Mouse (Mus musculus) liver, embryonic 12.5 days (tissue): ENCODE measurements around the gene Thrap3. TPM values are rescaled to one million over a fixed set of nuclear protein-coding genes. Genes with fewer than 3 reads are reported as not detected.
"Not testable (repeated sequence)": the region's sequence is repeated elsewhere in the genome, so short reads cannot be mapped to it uniquely, and the experiment has no call there.

Experiments
- ATAC-seq: fragments of 200-750 bp; cut with Nextera tagmentation; 2 replicates; pipeline ENCODE4 v1.8.0; 2017; ENCODE audit warnings: moderate number of reproducible peaks, mild to moderate bottlenecking, moderate library complexity
- H3K27ac ChIP-seq: fragments of 300-500 bp; sonication (generic); 2 replicates; pipeline ENCODE4 v1.5.1; 2016; ENCODE audit warnings: mild to moderate bottlenecking
- H3K27me3 ChIP-seq: fragments of 300-500 bp; sonication (generic); replicated peaks from 2 replicates; pipeline ENCODE4 v1.6.1; 2016; ENCODE audit warnings: mild to moderate bottlenecking, moderate library complexity
- H3K36me3 ChIP-seq: fragments of 300-500 bp; sonication (generic); 2 replicates; pipeline ENCODE4 v1.6.1; 2016; ENCODE audit warnings: mild to moderate bottlenecking, moderate library complexity
- H3K4me1 ChIP-seq: fragments of 300-500 bp; sonication (generic); 2 replicates; pipeline ENCODE4 v1.6.1; 2016
- H3K4me2 ChIP-seq: fragments of 300-500 bp; sonication (generic); 2 replicates; pipeline ENCODE4 v1.6.1; 2016; ENCODE audit warnings: mild to moderate bottlenecking, moderate library complexity
- H3K4me3 ChIP-seq: fragments of 300-500 bp; sonication (generic); 2 replicates; pipeline ENCODE4 v1.5.1; 2016; ENCODE audit warnings: mild to moderate bottlenecking, moderate library complexity
- H3K9ac ChIP-seq: fragments of 300-500 bp; sonication (generic); 2 replicates; pipeline ENCODE4 v1.6.1; 2016; ENCODE audit warnings: mild to moderate bottlenecking, moderate library complexity
- H3K9me3 ChIP-seq: fragments of 300-500 bp; sonication (generic); replicated peaks from 2 replicates; pipeline ENCODE4 v1.6.1; 2016; ENCODE audit warnings: mild to moderate bottlenecking, moderate library complexity
- WGBS: fragments of 180-500 bp; shearing (Covaris S2); methylation state at CpG from one replicate; pipeline ENCODE4 v1.1.7; 2016; ENCODE audit not compliant: insufficient replicate concordance; 5-methylcytosine and 5-hydroxymethylcytosine counted together
- polyA plus RNA-seq: library from polyadenylated mRNA; unstranded; fragments of >200 nt; fragmentation: Nextera tagmentation; extraction: Ambion mirVana; gene quantifications from 2 replicates; pipeline ENCODE4 v1.2.1, GENCODE M21; 2016

Thrap3 gene
- polyA plus RNA-seq, 1 experiment from 2014 or later: 162 TPM

DNA sequence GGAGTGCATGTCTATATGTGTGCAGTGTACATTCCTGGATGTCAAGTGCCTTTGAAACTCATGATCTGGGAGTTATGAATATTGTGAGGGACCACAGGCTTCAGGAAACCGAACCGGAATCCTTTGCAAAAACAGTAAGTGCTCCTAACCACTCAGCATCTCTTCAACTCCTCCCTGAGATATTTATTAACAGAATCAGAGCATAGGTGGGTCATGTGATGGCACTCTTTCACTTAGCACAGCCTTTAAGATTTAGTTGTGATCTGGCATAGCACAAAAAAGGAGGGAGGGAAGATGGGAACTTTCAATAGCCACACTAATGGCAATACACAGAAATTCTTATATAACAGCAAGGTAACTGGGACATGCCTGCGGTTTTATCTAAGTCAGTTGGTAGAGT is 15.5 kb downstream of the Thrap3 start:
- WGBS: 92% methylated on average over 3 of the region's 3 CpGs
- Histone ChIP-seq H3K4me1 (0 out of 2 replicates have a peak, but pooled peaks cover 4% of the 10 kb centered on the region), H3K4me3 (no peak overlapping the region), H3K36me3 (peaks cover 93% of the 10 kb centered on the region), H3K4me2 (no peak overlapping the region), H3K27ac (no peak overlapping the region), H3K27me3 (no peaks in the 10 kb centered on the region), H3K9me3 (no peaks in the 10 kb centered on the region), H3K9ac (no peak overlapping the region)
- ATAC-seq: no peak

- H3K9ac ChIP-seq: no peak overlapping the region
- H3K4me3 ChIP-seq: no peak overlapping the region
- no peak overlapping the region for H3K4me2 ChIP-seq
- 87% methylated on average over 5 of the region's 5 CpGs for WGBS
- no peak overlapping the region for H3K27ac ChIP-seq
- H3K27me3 ChIP-seq: no peaks in the 10 kb centered on the region
- H3K9me3 ChIP-seq: no peaks in the 10 kb centered on the region
- peaks cover 92% of the 10 kb centered on the region for H3K36me3 ChIP-seq
- 0 out of 2 replicates have a peak, but pooled peaks cover 9% of the 10 kb centered on the region for H3K4me1 ChIP-seq
- no peak for ATAC-seq
Observed at GRCm38 (mm10) chr4:126183034-126183433, 19.5 kb downstream of the Thrap3 start.

GRCm38 (mm10) chr4:126181170-126181957 is 21.2 kb downstream of the Thrap3 start:
- Histone ChIP-seq H3K27me3 (no peaks in the 10 kb centered on the region), H3K27ac (no peak overlapping the region), H3K4me2 (no peak overlapping the region), H3K9ac (no peak overlapping the region), H3K4me1 (0 out of 2 replicates have a peak, but pooled peaks cover 9% of the 10 kb centered on the region), H3K4me3 (no peak overlapping the region), H3K9me3 (no peaks in the 10 kb centered on the region), H3K36me3 (peaks cover 93% of the 10 kb centered on the region)
- ATAC-seq: peak; percentile 55; the same call in 1 of the 2 replicates
- 75% methylated on average over 7 of the region's 7 CpGs for WGBS

DNA sequence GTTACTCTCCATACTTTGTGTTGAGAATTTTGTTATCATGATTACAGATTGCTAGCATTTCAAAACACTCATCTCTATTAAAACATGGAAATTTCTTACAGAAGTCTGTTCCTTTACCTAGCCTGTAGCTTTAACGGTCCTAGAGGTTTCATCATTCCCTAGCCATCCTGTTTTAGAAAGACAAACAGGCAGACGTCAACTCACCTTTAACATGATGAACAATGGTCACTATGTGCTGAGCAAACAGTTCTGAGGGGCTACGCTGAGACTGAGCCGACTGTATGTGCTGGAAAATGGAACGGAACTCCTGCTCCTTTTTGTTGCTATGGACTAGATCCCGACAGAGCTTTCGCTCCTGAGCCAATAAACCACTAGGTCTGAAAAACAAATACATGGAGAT is 26.6 kb downstream of the Thrap3 start:
- peaks cover 97% of the 10 kb centered on the region for H3K36me3 ChIP-seq
- not testable (repeated sequence) for H3K9ac ChIP-seq, H3K4me1 ChIP-seq, H3K9me3 ChIP-seq, H3K27me3 ChIP-seq, ATAC-seq, H3K27ac ChIP-seq, H3K4me2 ChIP-seq, H3K4me3 ChIP-seq
- WGBS: 86% methylated on average over 7 of the region's 7 CpGs

DNA sequence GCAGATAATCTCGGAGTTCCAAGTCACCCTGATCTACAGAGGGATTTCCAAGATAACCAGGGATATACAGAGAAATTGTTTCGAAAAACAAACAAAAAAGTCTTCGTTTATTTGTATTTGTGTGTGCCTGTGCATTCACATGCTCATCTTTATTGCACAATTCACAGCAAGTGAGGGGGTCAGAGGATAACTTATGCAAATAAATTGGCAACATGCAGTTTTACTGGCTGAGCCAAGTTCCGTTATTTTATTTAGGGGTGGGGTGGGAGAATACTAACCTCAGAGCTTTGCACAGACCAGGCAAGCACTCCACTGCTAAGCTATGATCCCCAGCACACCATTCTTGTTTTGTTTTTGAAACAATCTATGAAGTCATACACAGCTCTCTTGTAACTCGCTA is 28.8 kb downstream of the Thrap3 start:
- H3K27ac ChIP-seq: no peak overlapping the region
- WGBS: 83% methylated on average over 5 of the region's 5 CpGs
- H3K4me1 ChIP-seq: no peaks in the 10 kb centered on the region
- no peak overlapping the region for H3K9ac ChIP-seq
- no peaks in the 10 kb centered on the region for H3K9me3 ChIP-seq
- no peaks in the 10 kb centered on the region for H3K27me3 ChIP-seq
- no peak overlapping the region for H3K4me3 ChIP-seq
- ATAC-seq: no peak
- H3K36me3 ChIP-seq: peaks cover 97% of the 10 kb centered on the region
- no peak overlapping the region for H3K4me2 ChIP-seq

DNA sequence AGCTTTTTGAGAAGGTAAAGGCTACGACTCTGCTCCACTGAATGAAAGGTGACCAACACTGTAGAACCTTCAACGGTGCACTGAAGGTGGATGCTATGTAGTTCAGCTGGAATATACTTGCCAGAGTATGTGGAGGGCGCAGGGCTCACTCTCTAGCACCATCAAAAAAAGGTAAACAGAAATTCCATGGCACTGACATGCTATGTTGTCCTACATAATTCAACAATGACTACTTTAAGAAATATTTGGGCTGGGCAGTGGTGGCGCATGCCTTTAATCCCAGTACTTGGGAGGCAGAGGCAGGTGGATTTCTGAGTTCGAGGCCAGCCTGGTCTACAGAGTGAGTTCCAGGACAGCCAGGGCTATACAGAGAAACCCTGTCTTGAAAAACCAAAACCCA is 31.8 kb downstream of the Thrap3 start:
- H3K9ac ChIP-seq, H3K27me3 ChIP-seq, H3K4me3 ChIP-seq, H3K27ac ChIP-seq, H3K4me2 ChIP-seq, ATAC-seq, H3K9me3 ChIP-seq: not testable (repeated sequence)
- Histone ChIP-seq H3K36me3 (peaks cover 100% of the 10 kb centered on the region), H3K4me1 (peaks cover 12% of the 10 kb centered on the region)
- 91% methylated on average over 5 of the region's 5 CpGs for WGBS

- H3K9me3 ChIP-seq: no peaks in the 10 kb centered on the region
- H3K36me3 ChIP-seq: peaks cover 91% of the 10 kb centered on the region
- ATAC-seq: no peak
- no peaks in the 10 kb centered on the region for H3K27me3 ChIP-seq
- H3K9ac ChIP-seq: no peak overlapping the region
- WGBS: 79% methylated on average over 6 of the region's 6 CpGs
- H3K4me3 ChIP-seq: no peak overlapping the region
- no peak overlapping the region for H3K27ac ChIP-seq
- H3K4me2 ChIP-seq: no peak overlapping the region
- peaks cover 13% of the 10 kb centered on the region for H3K4me1 ChIP-seq
Observed at GRCm38 (mm10) chr4:126168851-126169250, 33.7 kb downstream of the Thrap3 start.

DNA sequence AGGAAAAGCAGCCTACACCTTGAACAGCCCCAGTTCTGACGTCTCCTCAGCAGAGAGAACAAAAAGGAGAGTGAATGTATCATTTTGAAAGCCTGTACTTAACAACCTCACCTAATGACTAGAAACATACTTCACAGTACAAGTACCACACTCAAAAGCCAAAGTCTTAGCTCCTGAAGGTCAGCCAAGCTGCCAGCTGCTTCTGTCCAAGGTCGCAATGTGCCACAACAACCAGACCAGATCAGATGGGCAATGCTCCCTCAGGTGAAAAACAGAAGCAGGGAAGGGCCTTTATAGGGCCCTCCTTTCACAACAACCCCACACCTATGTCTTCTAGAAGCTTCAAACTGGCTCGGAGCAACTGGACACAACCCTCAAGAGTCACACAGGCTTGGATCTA is 36.5 kb downstream of the Thrap3 start:
- H3K4me3 ChIP-seq: no peak overlapping the region
- peaks cover 34% of the 10 kb centered on the region for H3K4me1 ChIP-seq
- 82% methylated on average over 3 of the region's 3 CpGs for WGBS
- H3K9me3 ChIP-seq: no peaks in the 10 kb centered on the region
- no peak overlapping the region for H3K4me2 ChIP-seq
- H3K9ac ChIP-seq: no peak overlapping the region
- H3K27ac ChIP-seq: no peak overlapping the region
- no peak for ATAC-seq
- H3K36me3 ChIP-seq: peaks cover 68% of the 10 kb centered on the region
- peaks cover 6% of the 10 kb centered on the region; the same call in 1 of the 2 replicates for H3K27me3 ChIP-seq

DNA sequence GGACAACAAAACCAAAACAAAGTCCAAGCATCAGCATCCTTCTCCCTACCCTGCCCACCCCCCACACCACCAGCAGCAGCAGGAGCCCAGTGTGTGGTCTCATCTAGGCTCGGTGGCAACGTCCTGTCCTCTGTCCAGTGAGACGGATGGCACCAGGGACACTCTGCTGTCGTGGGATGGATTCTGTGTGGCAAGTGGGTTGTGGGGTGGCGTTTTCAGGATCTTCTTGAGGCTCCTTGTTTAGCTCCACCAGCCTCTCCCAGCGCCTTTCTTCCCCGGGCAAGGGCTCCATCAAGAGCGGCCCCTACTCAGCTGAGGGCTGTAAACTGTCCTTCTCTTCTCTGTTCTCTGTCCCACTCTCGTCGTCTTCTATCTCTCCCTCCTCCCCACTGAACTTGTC is 37.5 kb downstream of the Thrap3 start:
- 70% methylated on average over 10 of the region's 10 CpGs for WGBS
- not testable (repeated sequence) for H3K27me3 ChIP-seq, H3K9me3 ChIP-seq, ATAC-seq, H3K4me3 ChIP-seq, H3K9ac ChIP-seq, H3K27ac ChIP-seq, H3K4me2 ChIP-seq
- Histone ChIP-seq H3K36me3 (peaks cover 58% of the 10 kb centered on the region), H3K4me1 (peaks cover 34% of the 10 kb centered on the region)

DNA sequence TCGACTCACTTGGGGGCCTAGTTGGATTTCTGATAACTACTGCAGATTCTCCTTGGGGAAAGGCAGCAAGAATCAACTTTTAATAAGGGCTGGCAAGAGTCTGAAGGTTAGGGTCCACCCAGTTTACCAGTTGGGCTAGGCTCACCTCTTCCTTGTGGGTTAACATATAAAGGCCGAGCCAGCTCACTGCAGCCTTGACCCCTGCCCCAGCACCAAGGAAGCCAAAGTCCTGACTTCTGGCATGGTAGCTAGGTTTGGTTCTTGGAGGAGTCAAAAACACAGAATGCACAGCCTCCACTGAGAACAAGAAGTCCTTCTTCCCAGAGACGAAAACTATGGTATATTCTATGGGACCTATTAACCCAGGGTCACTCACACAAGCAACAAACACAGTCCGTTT is 38.9 kb downstream of the Thrap3 start:
- peak overlapping the region; percentile 76 for H3K9ac ChIP-seq
- ATAC-seq: no peak

DNA sequence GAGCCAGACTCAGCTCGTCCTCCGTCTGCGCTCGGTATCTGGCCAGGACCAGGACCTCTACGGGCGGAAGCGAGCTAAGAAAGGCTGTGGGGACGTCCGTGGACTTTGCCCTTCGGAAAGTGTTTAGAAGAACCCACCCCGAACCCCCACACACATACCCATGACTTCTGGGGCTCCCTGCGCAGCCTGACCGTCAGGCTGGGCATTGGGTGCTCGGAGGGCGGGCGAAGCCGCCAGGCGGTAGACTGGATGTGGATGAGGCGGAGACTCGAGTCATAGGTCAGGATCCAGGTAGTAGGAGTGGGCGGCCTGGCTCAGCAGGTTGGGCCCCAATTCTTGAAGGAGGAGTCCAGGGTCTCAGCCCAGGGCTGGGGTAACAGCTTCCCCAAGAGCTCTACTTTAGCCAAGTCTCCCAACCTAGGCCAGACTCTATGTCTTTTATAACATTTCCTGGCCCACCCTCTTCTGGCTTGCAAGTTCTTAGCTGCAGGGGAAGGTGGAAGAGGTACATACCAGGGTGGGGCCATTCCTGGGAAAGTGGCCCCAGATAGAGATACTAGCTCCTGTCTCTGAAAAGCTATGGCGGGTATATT is 39.4 kb downstream of the Thrap3 start, which contains the start of gene Sh3d21:
TSS of gene Sh3d21 (minus strand) at position 425 of the 593 bp plus-strand sequence.
- Histone ChIP-seq H3K4me1 (peaks cover 30% of the 10 kb centered on the region), H3K4me3 (peak within 1 kb of the TSS; percentile 66), H3K27me3 (peaks cover 6% of the 10 kb centered on the region; the same call in 1 of the 2 replicates), H3K9me3 (no peaks in the 10 kb centered on the region), H3K36me3 (peaks cover 38% of the 10 kb centered on the region), H3K9ac (peak within 1 kb of the TSS; percentile 76), H3K27ac (peak within 1 kb of the TSS; percentile 82), H3K4me2 (peak within 1 kb of the TSS; percentile 99)
- peak; percentile 50 for ATAC-seq
- 7% methylated on average over 22 of the region's 22 CpGs for WGBS

More for the DNA sequence above, 38.9 kb downstream of the Thrap3 start:
- Histone ChIP-seq H3K4me1 (peaks cover 34% of the 10 kb centered on the region), H3K4me3 (peak overlapping the region; percentile 66; the same call in 1 of the 2 replicates), H3K36me3 (peaks cover 44% of the 10 kb centered on the region), H3K4me2 (peak overlapping the region; percentile 99), H3K27ac (peak overlapping the region; percentile 82; the same call in 1 of the 2 replicates), H3K27me3 (peaks cover 6% of the 10 kb centered on the region; the same call in 1 of the 2 replicates), H3K9me3 (no peaks in the 10 kb centered on the region)
- WGBS: 61% methylated on average over 4 of the region's 4 CpGs

DNA sequence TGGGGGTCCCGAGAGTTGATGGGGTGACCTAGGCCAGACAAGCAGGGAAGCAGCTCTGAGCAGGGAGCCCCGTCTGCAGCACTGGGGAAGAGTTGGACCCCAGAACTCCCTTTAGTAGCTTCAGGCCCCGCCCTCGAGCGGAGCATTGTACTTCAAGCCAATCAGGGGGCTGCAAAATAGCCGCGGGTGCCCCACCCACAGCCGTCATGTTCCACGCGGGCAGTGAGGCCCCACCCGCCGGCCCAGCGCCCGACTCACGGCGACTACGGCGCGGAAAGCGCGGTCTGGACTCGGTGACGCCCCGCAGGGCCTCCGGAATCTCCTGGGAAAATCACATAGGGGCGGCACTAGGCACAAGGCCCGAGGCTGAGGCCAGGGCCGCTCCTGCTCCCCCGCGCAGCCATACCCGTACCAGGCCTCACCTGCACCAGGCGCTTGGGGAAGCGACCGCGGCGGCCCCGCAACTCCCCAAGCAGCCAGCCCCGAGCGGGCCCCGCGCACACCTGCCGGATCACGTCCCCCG is 40.0 kb downstream of the Thrap3 start:
- Histone ChIP-seq H3K4me1 (peaks cover 30% of the 10 kb centered on the region), H3K4me3 (peak overlapping the region; percentile 66), H3K9me3 (no peaks in the 10 kb centered on the region), H3K27ac (peak overlapping the region; percentile 82), H3K9ac (peak overlapping the region; percentile 76), H3K36me3 (peaks cover 33% of the 10 kb centered on the region), H3K27me3 (peaks cover 6% of the 10 kb centered on the region; the same call in 1 of the 2 replicates), H3K4me2 (peak overlapping the region; percentile 99)
- under 1% methylated on average over 44 of the region's 44 CpGs for WGBS
- peak; percentile 86 for ATAC-seq
